Mouse (Mus musculus) heart, postnatal 0 days (tissue): ENCODE results near the gene Nmb.
"Not testable (repeated sequence)": the region's sequence is repeated elsewhere in the genome, so short reads cannot be mapped to it uniquely, and the experiment has no call there.

Source experiments
- CTCF ChIP-seq: IDR thresholded peaks from 2 replicates; pipeline ENCODE4 v1.5.1; 2016; ENCODE audit warnings: antibody characterized with exemption, control low read depth, low read depth
- EP300 ChIP-seq: IDR thresholded peaks from 2 replicates; pipeline ENCODE4 v1.6.1; 2016; ENCODE audit warnings: antibody characterized with exemption, low read depth

GRCm38 (mm10) chr7:80937304-80937666 is 32.4 kb upstream of the Nmb start:
- not testable (repeated sequence) for TF ChIP-seq CTCF, EP300
